Mouse (Mus musculus): ENCODE measurements at regions not wholly inside any gene's neighbourhood (a gene's known extent, or its start where the extent isn't known, plus 50 kb on each side); places are given as distances from the start of the nearest gene placed in this dataset.

DNA sequence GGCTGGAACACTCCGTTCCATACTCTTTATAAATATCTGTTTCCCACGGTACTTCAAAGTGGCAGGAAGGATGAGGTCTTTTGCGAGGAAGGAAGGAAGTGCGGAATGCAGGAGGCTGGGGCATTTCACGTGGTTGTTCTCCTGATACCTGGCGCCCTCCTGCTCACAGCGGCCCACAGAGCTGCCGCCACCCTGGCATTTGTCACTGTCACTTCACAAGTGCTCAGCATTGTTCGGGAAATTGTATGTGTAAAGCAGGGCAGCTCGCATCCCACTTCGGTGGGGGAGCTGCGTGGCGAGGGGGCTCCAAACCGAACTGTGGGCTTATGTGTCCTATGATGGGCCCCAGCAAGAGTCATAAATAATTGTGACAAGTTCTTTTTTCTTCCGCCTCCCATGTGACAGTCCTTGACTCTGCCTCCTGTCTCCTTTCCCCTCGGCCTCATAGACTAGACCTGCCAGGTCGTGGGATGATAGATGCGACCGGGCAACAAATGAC lies 248.9 kb upstream of the Zfp64 start:
- TF ChIP-seq CTCF (IDR thresholded peaks at IDR 0.05; ENCODE audit: low read depth) (no peak), EP300 (optimal IDR thresholded peaks at IDR 0.05) (no peak)

Measured in stomach, postnatal 0 days (tissue).